9 mouse cellular contexts compared by ENCODE assay signal in genomic region chr9:57523754-57524153, GRCm38 (mm10). TPM values are rescaled to one million over a fixed set of nuclear protein-coding genes. Genes with fewer than 3 reads are reported as not detected.
DNase-seq lines count a peak whose midpoint lies in the region; ATAC-seq and TF ChIP-seq lines count a peak whose summit lies in the region.
"Had no signal": no experiment of that assay in that cellular context is flagged by ENCODE, and none has a peak within 500 bp of the region (broad histone marks: within the 10 kb centered on the region; RNA-seq: fewer than 3 reads in every experiment).

No protein-coding gene starts in this region.

- H3K4me3 ChIP-seq in embryonic facial prominence, embryonic 11.5 days (ENCODE audit: low read depth, low read length), result no peak overlapping the region
- H3K4me3 ChIP-seq in embryonic facial prominence, embryonic 10.5 days, result no peak overlapping the region
- H3K4me3 ChIP-seq in liver, adult 2 months (ENCODE audit: insufficient read depth, low read depth, low read length), result no peak overlapping the region
- H3K4me3 ChIP-seq in bone marrow macrophage, adult 2 months (ENCODE audit: insufficient read depth, low read length), result no peak overlapping the region
- H3K4me3 ChIP-seq: embryonic facial prominence, embryonic 13.5 days had no signal

- ATAC-seq in embryonic facial prominence, embryonic 11.5 days (replicated peaks; ENCODE audit: insufficient number of reproducible peaks, low FRiP score, low TSS enrichment, low read depth), result no peak
- 0 out of 2 replicates have a peak, but pooled peaks have one; percentile 46 for ATAC-seq in megakaryocyte-erythroid progenitor cell, adult 5-6 weeks (replicated peaks; ENCODE audit: low FRiP score, low TSS enrichment, poor library complexity, severe bottlenecking)

- WGBS in embryonic facial prominence, embryonic 11.5 days, result 86% methylated on average over 1 of the region's 1 CpGs
- 84% methylated on average over 1 of the region's 1 CpGs for WGBS in embryonic facial prominence, embryonic 10.5 days
- 29% methylated on average over 1 of the region's 1 CpGs for WGBS in liver, adult 2 months

- H3K9me3 ChIP-seq in embryonic facial prominence, embryonic 11.5 days (replicated peaks; ENCODE audit: control insufficient read depth, low read length), result no peaks in the 10 kb centered on the region
- H3K9me3 ChIP-seq in embryonic facial prominence, embryonic 10.5 days, result no peaks in the 10 kb centered on the region
- H3K9me3 ChIP-seq: embryonic facial prominence, embryonic 13.5 days had no signal

- peaks cover 40% of the 10 kb centered on the region for H3K79me2 ChIP-seq in liver, adult 2 months (ENCODE audit: control insufficient read depth, insufficient read depth, low read length)

- no peaks in the 10 kb centered on the region for H3K36me3 ChIP-seq in embryonic facial prominence, embryonic 11.5 days (replicated peaks; ENCODE audit: control insufficient read depth, insufficient read depth, low read depth, low read length)
- H3K36me3 ChIP-seq in embryonic facial prominence, embryonic 10.5 days (replicated peaks), result peaks cover 3% of the 10 kb centered on the region
- peaks cover 8% of the 10 kb centered on the region for H3K36me3 ChIP-seq in liver, adult 2 months (ENCODE audit: control insufficient read depth, insufficient read depth, low read length)

- H3K9ac ChIP-seq in embryonic facial prominence, embryonic 11.5 days (replicated peaks; ENCODE audit: low read length), result no peak overlapping the region
- no peak overlapping the region for H3K9ac ChIP-seq in liver, adult 2 months (ENCODE audit: low read depth, low read length)
- H3K9ac ChIP-seq: embryonic facial prominence, embryonic 13.5 days had no signal

- no peaks in the 10 kb centered on the region for H3K4me1 ChIP-seq in embryonic facial prominence, embryonic 11.5 days (ENCODE audit: control insufficient read depth, insufficient read depth, low read length)
- peaks cover 17% of the 10 kb centered on the region for H3K4me1 ChIP-seq in embryonic facial prominence, embryonic 10.5 days
- H3K4me1 ChIP-seq in liver, adult 2 months (ENCODE audit: control insufficient read depth, insufficient read depth, low read length), result peaks cover 31% of the 10 kb centered on the region
- peaks cover 35% of the 10 kb centered on the region for H3K4me1 ChIP-seq in bone marrow macrophage, adult 2 months (ENCODE audit: control insufficient read depth, insufficient read depth, low read length)

- no peak for TF ChIP-seq CTCF in liver, adult 2 months (IDR thresholded peaks at IDR 0.05; ENCODE audit: low read depth, low read length)
- TF ChIP-seq CTCF in bone marrow macrophage, adult 2 months (IDR thresholded peaks at IDR 0.05; ENCODE audit: low read depth, low read length), result no peak

- no peak for TF ChIP-seq POLR2A in liver, adult 2 months (IDR thresholded peaks at IDR 0.05; ENCODE audit: extremely low read depth, insufficient read depth, low read length)
- TF ChIP-seq POLR2A in bone marrow macrophage, adult 2 months (IDR thresholded peaks at IDR 0.05; ENCODE audit: borderline replicate concordance, low read depth, low read length), result no peak

- DNase-seq in embryonic facial prominence, embryonic 11.5 days (ENCODE audit: low spot score), result peak; percentile 85
- DNase-seq in embryonic facial prominence, embryonic 10.5 days (ENCODE audit: low spot score), result no peak
- DNase-seq in liver, adult 2 months (ENCODE audit: extremely low read depth, low read depth, low spot score), result peak; percentile 60
- DNase-seq in liver, result no peak
- no peak for DNase-seq in right cerebral cortex, adult 18-20 months
- no peak for DNase-seq in thymus, postnatal 4 days

- H3K4me2 ChIP-seq in embryonic facial prominence, embryonic 11.5 days (ENCODE audit: low read depth, low read length), result no peak overlapping the region

- no peaks in the 10 kb centered on the region for H3K27me3 ChIP-seq in embryonic facial prominence, embryonic 11.5 days (ENCODE audit: control insufficient read depth, insufficient read depth, low read length)
- no peaks in the 10 kb centered on the region for H3K27me3 ChIP-seq in embryonic facial prominence, embryonic 10.5 days (replicated peaks; ENCODE audit: low read depth, poor library complexity, severe bottlenecking)
- H3K27me3 ChIP-seq in liver, adult 2 months (ENCODE audit: control insufficient read depth, insufficient read depth, low read length), result no peaks in the 10 kb centered on the region
- H3K27me3 ChIP-seq: embryonic facial prominence, embryonic 13.5 days had no signal

- H3K27ac ChIP-seq in embryonic facial prominence, embryonic 11.5 days (replicated peaks; ENCODE audit: low read depth, low read length), result no peak overlapping the region
- no peak overlapping the region for H3K27ac ChIP-seq in embryonic facial prominence, embryonic 10.5 days (replicated peaks)
- H3K27ac ChIP-seq in liver, adult 2 months (replicated peaks; ENCODE audit: insufficient read depth, low read depth, low read length), result no peak overlapping the region
- peak overlapping the region; percentile 74 for H3K27ac ChIP-seq in bone marrow macrophage, adult 2 months (ENCODE audit: insufficient read depth, low read depth, low read length)
- H3K27ac ChIP-seq: embryonic facial prominence, embryonic 13.5 days had no signal

RNA-seq across cellular contexts. Expression of gene Cox5a, which starts 2.7 kb away (rescaled TPM):
- polyA plus RNA-seq in embryonic facial prominence, embryonic 11.5 days (2014; fragmentation: Nextera tagmentation; extraction: Ambion mirVana), result 585 and 615 TPM in 2 replicates
- polyA plus RNA-seq in embryonic facial prominence, embryonic 10.5 days (2016; fragmentation: Nextera tagmentation; extraction: Ambion mirVana), result 664 and 702 TPM in 2 replicates
- total RNA-seq in liver, adult 2 months (2014; rRNA removed), result 299 and 328 TPM in 2 replicates
- polyA plus RNA-seq in liver, adult 2 months (2012; rRNA removed), result 507 and 522 TPM in 2 replicates
- 346 and 384 TPM in 2 replicates for polyA plus RNA-seq in bone marrow macrophage, adult 2 months (2012; ENCODE audit: insufficient read depth, insufficient read length, missing spikeins)
- 479 and 484 TPM in 2 replicates for total RNA-seq in megakaryocyte-erythroid progenitor cell, adult 5-6 weeks (2014; fragmentation: Nextera tagmentation)
- total RNA-seq in megakaryocyte-erythroid progenitor cell, adult 5-6 weeks (2017), result 60.4 and 80.0 TPM in 2 replicates

RNA-seq across cellular contexts. Expression of gene Fam219b, which starts 13.6 kb away (rescaled TPM):
- polyA plus RNA-seq in embryonic facial prominence, embryonic 11.5 days (2014; fragmentation: Nextera tagmentation; extraction: Ambion mirVana), result 15.3 and 15.8 TPM in 2 replicates
- polyA plus RNA-seq in embryonic facial prominence, embryonic 10.5 days (2016; fragmentation: Nextera tagmentation; extraction: Ambion mirVana), result 17.1 and 17.7 TPM in 2 replicates
- 4.4 and 5.4 TPM in 2 replicates for total RNA-seq in liver, adult 2 months (2014; rRNA removed)
- 6.5 and 6.7 TPM in 2 replicates for polyA plus RNA-seq in liver, adult 2 months (2012; rRNA removed)
- 15.5 and 18.4 TPM in 2 replicates for polyA plus RNA-seq in bone marrow macrophage, adult 2 months (2012; ENCODE audit: insufficient read depth, insufficient read length, missing spikeins)
- 12.1 and 12.7 TPM in 2 replicates for total RNA-seq in megakaryocyte-erythroid progenitor cell, adult 5-6 weeks (2014; fragmentation: Nextera tagmentation)
- total RNA-seq in megakaryocyte-erythroid progenitor cell, adult 5-6 weeks (2017), result 9.2 and 10.0 TPM in 2 replicates

RNA-seq across cellular contexts. Expression of gene Rpp25, which starts 19.9 kb away (rescaled TPM):
- 0.91 and 2.1 TPM in 2 replicates for polyA plus RNA-seq in embryonic facial prominence, embryonic 11.5 days (2014; fragmentation: Nextera tagmentation; extraction: Ambion mirVana)
- 1.6 and 1.7 TPM in 2 replicates for polyA plus RNA-seq in embryonic facial prominence, embryonic 10.5 days (2016; fragmentation: Nextera tagmentation; extraction: Ambion mirVana)
- not detected in 2 replicates for total RNA-seq in liver, adult 2 months (2014; rRNA removed)
- not detected in 2 replicates for polyA plus RNA-seq in liver, adult 2 months (2012; rRNA removed)
- not detected in 2 replicates for polyA plus RNA-seq in bone marrow macrophage, adult 2 months (2012; ENCODE audit: insufficient read depth, insufficient read length, missing spikeins)
- not detected in 2 replicates for total RNA-seq in megakaryocyte-erythroid progenitor cell, adult 5-6 weeks (2014; fragmentation: Nextera tagmentation)
- not detected in 2 replicates for total RNA-seq in megakaryocyte-erythroid progenitor cell, adult 5-6 weeks (2017)

RNA-seq across cellular contexts. Expression of gene Mpi, which starts 28.8 kb away (rescaled TPM):
- 41.5 and 42.9 TPM in 2 replicates for polyA plus RNA-seq in embryonic facial prominence, embryonic 11.5 days (2014; fragmentation: Nextera tagmentation; extraction: Ambion mirVana)
- 58.7 and 61.7 TPM in 2 replicates for polyA plus RNA-seq in embryonic facial prominence, embryonic 10.5 days (2016; fragmentation: Nextera tagmentation; extraction: Ambion mirVana)
- 8.9 and 9.4 TPM in 2 replicates for total RNA-seq in liver, adult 2 months (2014; rRNA removed)
- 12.2 and 14.5 TPM in 2 replicates for polyA plus RNA-seq in liver, adult 2 months (2012; rRNA removed)
- 17.8 and 19.7 TPM in 2 replicates for polyA plus RNA-seq in bone marrow macrophage, adult 2 months (2012; ENCODE audit: insufficient read depth, insufficient read length, missing spikeins)
- total RNA-seq in megakaryocyte-erythroid progenitor cell, adult 5-6 weeks (2014; fragmentation: Nextera tagmentation), result 13.5 and 16.6 TPM in 2 replicates
- total RNA-seq in megakaryocyte-erythroid progenitor cell, adult 5-6 weeks (2017), result 6.6 and 6.7 TPM in 2 replicates

RNA-seq across cellular contexts. Expression of gene Scamp2, which starts 37.0 kb away (rescaled TPM):
- 49.9 and 50.2 TPM in 2 replicates for polyA plus RNA-seq in embryonic facial prominence, embryonic 11.5 days (2014; fragmentation: Nextera tagmentation; extraction: Ambion mirVana)
- 44.1 and 45.3 TPM in 2 replicates for polyA plus RNA-seq in embryonic facial prominence, embryonic 10.5 days (2016; fragmentation: Nextera tagmentation; extraction: Ambion mirVana)
- total RNA-seq in liver, adult 2 months (2014; rRNA removed), result 10.5 and 10.7 TPM in 2 replicates
- 28.4 and 32.6 TPM in 2 replicates for polyA plus RNA-seq in liver, adult 2 months (2012; rRNA removed)
- 144 and 147 TPM in 2 replicates for polyA plus RNA-seq in bone marrow macrophage, adult 2 months (2012; ENCODE audit: insufficient read depth, insufficient read length, missing spikeins)
- 21.5 and 45.2 TPM in 2 replicates for total RNA-seq in megakaryocyte-erythroid progenitor cell, adult 5-6 weeks (2014; fragmentation: Nextera tagmentation)
- total RNA-seq in megakaryocyte-erythroid progenitor cell, adult 5-6 weeks (2017), result 10.1 and 22.2 TPM in 2 replicates

Comparison
In these comparisons a context has a peak if more than half of its experiments do, and no peak if none do; other contexts are left out.
1. DNase-seq: peak in embryonic facial prominence, embryonic 11.5 days (single experiment) and liver, adult 2 months (single experiment); none in embryonic facial prominence, embryonic 10.5 days (single experiment), liver (single experiment), right cerebral cortex, adult 18-20 months (single experiment) and thymus, postnatal 4 days (single experiment).